Mouse (Mus musculus): Measurements from ENCODE around the gene Cfc1.
A peak's percentile ranks its signal among the peaks of the same experiment; 100 is the strongest.
"Not testable (repeated sequence)": the region's sequence is repeated elsewhere in the genome, so short reads cannot be mapped to it uniquely, and the experiment has no call there.

Cfc1 gene

DNA sequence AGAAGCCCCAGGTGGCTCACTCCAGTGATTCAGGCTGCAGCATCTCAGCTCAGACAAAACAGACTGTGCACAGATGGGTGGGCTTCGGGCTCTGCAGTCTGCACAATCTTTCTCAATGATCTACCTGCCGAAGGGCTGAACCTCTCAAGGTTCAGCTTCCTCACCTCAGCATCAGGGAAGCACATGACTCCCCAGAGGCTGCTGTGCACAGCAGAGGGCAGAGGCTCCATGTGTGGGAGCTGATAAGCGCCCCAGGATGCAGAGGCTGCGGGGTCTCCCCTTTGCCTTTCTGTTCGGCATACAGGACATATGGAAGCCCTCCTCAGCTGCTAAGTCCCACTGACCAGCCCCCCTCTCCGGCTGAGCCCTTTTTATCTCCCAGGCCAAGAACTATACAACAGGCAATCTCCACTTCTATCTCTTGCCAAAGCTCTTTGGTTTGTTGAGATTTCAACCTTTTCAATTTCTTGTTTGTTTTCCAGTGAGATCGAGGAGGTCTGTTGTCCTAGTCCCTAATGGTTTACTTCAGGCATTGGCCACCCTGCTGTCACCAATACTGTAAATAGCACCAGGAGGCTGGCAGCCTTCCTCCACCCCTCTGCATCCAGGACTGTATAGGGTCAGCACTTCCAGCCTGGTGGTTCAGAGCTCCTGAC lies at the start of gene Cfc1:
Gene Cfc1 (plus strand): TSS at position 606 of the 656 bp plus-strand sequence.
- DNase-seq (ENCODE audit: low spot score in 2 of 2): not testable (repeated sequence)

DNA sequence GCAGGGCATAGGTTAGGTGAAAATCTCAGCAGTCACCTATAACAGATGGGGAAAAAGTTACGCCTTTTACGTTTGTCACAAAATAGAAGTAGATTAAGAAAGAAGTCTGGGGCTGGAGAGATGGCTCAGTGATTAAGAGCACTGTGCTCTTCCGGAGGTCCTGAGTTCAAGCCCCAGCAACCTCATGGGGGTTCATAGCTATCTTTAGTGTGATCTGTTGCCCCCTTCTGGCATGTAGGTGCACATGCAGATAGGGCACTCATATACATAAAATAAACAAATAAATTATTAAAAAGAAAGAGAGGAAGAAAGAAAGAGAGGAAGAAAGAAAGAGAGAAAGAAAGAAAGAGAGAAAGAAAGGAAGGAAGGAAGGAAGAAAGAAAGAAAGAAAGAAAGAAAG lies 48.1 kb upstream of the Cfc1 start:
- no peak for DNase-seq (ENCODE audit: low spot score in 2 of 2)

- no peak for DNase-seq (ENCODE audit: low spot score in 2 of 2)
These were observed 45.5 kb upstream of the Cfc1 start for GRCm38 (mm10) chr1:34489852-34490541.

GRCm38 (mm10) chr1:34491480-34491879 lies 44.0 kb upstream of the Cfc1 start:
- no peak for DNase-seq (ENCODE audit: low spot score in 2 of 2)

- DNase-seq (ENCODE audit: low spot score in 2 of 2): no peak
These were observed 32.5 kb upstream of the Cfc1 start for GRCm38 (mm10) chr1:34502991-34503390.

DNA sequence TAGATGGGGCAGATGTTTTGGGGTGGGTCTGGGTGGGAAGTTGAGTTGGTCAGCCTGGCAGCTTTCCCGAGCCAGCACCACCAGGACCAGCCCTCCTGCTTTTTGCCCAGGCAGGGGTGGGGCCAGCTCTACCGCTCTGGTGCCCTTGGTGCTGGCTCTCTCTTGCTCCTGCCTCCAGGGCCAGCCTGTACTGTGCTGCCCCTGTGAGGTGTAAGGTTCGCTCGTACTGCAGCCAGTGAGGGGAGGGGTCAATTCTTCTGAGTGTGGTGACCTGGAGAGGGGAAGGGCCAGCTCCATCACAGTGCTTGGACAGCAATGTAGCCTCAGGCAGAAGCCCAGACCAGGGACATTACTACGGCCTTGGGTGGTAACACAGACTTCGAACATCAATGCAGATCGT lies 30.1 kb upstream of the Cfc1 start:
- DNase-seq (ENCODE audit: low spot score in 2 of 2): no peak

- DNase-seq (ENCODE audit: low spot score in 2 of 2): no peak
These were observed 29.4 kb upstream of the Cfc1 start for GRCm38 (mm10) chr1:34505970-34506551.

GRCm38 (mm10) chr1:34507986-34508385 lies 27.5 kb upstream of the Cfc1 start:
- no peak for DNase-seq (ENCODE audit: low spot score in 2 of 2)

- DNase-seq (ENCODE audit: low spot score in 2 of 2): no peak
These were observed 24.9 kb upstream of the Cfc1 start for GRCm38 (mm10) chr1:34510575-34510981.

GRCm38 (mm10) chr1:34511027-34511426 lies 24.4 kb upstream of the Cfc1 start:
- peak in 1 of 2 experiments; percentile 35 for DNase-seq (ENCODE audit: low spot score in 2 of 2)

GRCm38 (mm10) chr1:34513068-34513467 lies 22.4 kb upstream of the Cfc1 start:
- no peak for DNase-seq (ENCODE audit: low spot score in 2 of 2)

- no peak for DNase-seq (ENCODE audit: low spot score in 2 of 2)
These were observed 18.9 kb upstream of the Cfc1 start for GRCm38 (mm10) chr1:34516595-34516994.

- not testable (repeated sequence) for DNase-seq (ENCODE audit: low spot score in 2 of 2)
These were observed 18.2 kb upstream of the Cfc1 start for GRCm38 (mm10) chr1:34517297-34517696.

- not testable (repeated sequence) for DNase-seq (ENCODE audit: low spot score in 2 of 2)
These were observed 17.7 kb upstream of the Cfc1 start for GRCm38 (mm10) chr1:34517797-34518196.

DNA sequence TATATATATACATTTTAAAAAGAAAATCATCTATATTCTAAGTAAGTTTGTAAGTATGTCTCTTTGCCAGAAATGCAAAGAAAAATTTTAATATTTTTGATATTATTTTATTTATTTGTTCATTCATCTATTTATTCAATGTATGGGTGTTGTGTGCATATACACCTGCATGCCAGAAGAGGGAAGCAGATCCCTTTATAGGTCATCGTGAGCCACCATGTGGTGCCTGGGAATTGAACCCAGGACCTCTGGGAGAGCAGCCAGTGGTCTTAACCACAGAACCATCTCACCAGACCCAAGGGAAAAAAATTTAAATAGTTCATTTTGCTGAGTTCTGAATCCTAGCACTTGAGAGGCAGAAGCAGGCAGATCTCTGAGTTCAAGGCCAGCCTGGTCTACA lies 17.2 kb upstream of the Cfc1 start:
- DNase-seq (ENCODE audit: low spot score in 2 of 2): no peak

GRCm38 (mm10) chr1:34522205-34522849 lies 13.1 kb upstream of the Cfc1 start:
- no peak for DNase-seq (ENCODE audit: low spot score in 2 of 2)

- DNase-seq (ENCODE audit: low spot score in 2 of 2): no peak
These were observed 12.6 kb upstream of the Cfc1 start for GRCm38 (mm10) chr1:34522850-34523244.

GRCm38 (mm10) chr1:34523647-34524046 lies 11.8 kb upstream of the Cfc1 start:
- DNase-seq (ENCODE audit: low spot score in 2 of 2): no peak

- DNase-seq (ENCODE audit: low spot score in 2 of 2): not testable (repeated sequence)
These were observed 874 bp upstream of the Cfc1 start for GRCm38 (mm10) chr1:34534574-34534973.

GRCm38 (mm10) chr1:34536291-34536766 lies 881 bp downstream of the Cfc1 start:
- no peak for DNase-seq (ENCODE audit: low spot score in 2 of 2)

DNA sequence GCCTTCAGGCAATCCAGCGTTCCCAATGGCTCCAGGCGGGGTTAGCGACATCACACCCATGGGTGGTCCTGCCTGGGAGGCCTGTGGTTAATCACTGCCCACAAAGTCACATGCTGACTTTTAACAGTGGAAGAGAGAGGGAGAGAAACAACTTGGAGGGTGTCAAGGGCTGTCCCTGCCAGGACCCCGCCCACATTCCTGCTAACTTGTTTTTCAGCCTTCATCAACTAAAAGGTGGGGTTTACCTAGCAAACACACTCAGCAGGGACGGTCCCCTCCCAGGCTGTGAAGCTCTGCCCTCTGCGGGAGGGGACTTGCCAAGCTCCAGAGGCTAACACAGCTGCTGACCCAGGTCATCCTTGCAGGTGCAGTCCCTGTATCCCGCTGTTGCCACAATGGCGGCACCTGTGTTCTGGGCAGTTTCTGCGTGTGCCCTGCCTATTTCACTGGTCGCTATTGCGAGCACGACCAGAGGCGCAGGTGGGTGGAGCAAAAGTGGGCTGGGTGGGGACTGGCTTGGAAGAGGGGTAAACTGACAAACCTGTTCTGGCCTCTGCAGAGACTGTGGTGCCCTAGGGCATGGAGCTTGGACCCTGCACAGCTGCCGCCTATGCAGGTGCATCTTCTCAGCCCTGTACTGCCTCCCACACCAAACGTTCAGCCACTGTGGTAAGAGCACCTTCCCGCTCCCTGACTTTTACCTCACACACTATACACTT lies 1.5 kb downstream of the Cfc1 start:
- no peak for DNase-seq (ENCODE audit: low spot score in 2 of 2)

GRCm38 (mm10) chr1:34547074-34547473 lies 11.6 kb downstream of the Cfc1 start:
- DNase-seq (ENCODE audit: low spot score in 2 of 2): no peak

All from frontal cortex, postnatal 10 days (tissue).